Mouse (Mus musculus): Measurements from ENCODE around the gene Draxin. TPM values are rescaled to one million over a fixed set of nuclear protein-coding genes. Genes with fewer than 3 reads are reported as not detected.

Draxin gene
- polyA plus RNA-seq, 1 experiment from 2014 or later: 17.4 TPM

- Histone ChIP-seq H3K36me3 (replicated peaks; ENCODE audit: control insufficient read depth, insufficient read depth) (peaks cover 47% of the 10 kb centered on the region), H3K27me3 (ENCODE audit: control insufficient read depth, insufficient read depth, low read length) (no peaks in the 10 kb centered on the region), H3K27ac (no peak overlapping the region), H3K4me2 (replicated peaks) (no peak overlapping the region), H3K9me3 (ENCODE audit: control insufficient read depth, low read length) (no peaks in the 10 kb centered on the region), H3K4me1 (replicated peaks; ENCODE audit: control insufficient read depth, insufficient read depth, low read length) (0 out of 2 replicates have a peak, but pooled peaks cover 7% of the 10 kb centered on the region), H3K4me3 (replicated peaks; ENCODE audit: low read length) (no peak overlapping the region), H3K9ac (no peak overlapping the region)
- no peak for ATAC-seq (ENCODE audit: low FRiP score)
- no peak for DNase-seq (ENCODE audit: low spot score)
- WGBS: 91% methylated on average over 5 of the region's 5 CpGs
Observed at GRCm38 (mm10) chr4:148109215-148109614, 21.3 kb downstream of the Draxin start.

GRCm38 (mm10) chr4:148108565-148109100 is 21.9 kb downstream of the Draxin start:
- no peaks in the 10 kb centered on the region for H3K27me3 ChIP-seq (ENCODE audit: control insufficient read depth, insufficient read depth, low read length)
- no peak overlapping the region for H3K4me3 ChIP-seq (replicated peaks; ENCODE audit: low read length)
- DNase-seq (ENCODE audit: low spot score) (no peak), ATAC-seq (ENCODE audit: low FRiP score) (no peak)
- H3K4me2 ChIP-seq (replicated peaks): no peak overlapping the region
- 0 out of 2 replicates have a peak, but pooled peaks cover 7% of the 10 kb centered on the region for H3K4me1 ChIP-seq (replicated peaks; ENCODE audit: control insufficient read depth, insufficient read depth, low read length)
- H3K36me3 ChIP-seq (replicated peaks; ENCODE audit: control insufficient read depth, insufficient read depth): peaks cover 48% of the 10 kb centered on the region
- peak overlapping the region; percentile 66 for H3K27ac ChIP-seq
- WGBS: 58% methylated on average over 7 of the region's 7 CpGs
- H3K9me3 ChIP-seq (ENCODE audit: control insufficient read depth, low read length): no peaks in the 10 kb centered on the region
- H3K9ac ChIP-seq: no peak overlapping the region

GRCm38 (mm10) chr4:148107621-148108291 is 22.7 kb downstream of the Draxin start:
- DNase-seq (ENCODE audit: low spot score) (no peak), ATAC-seq (ENCODE audit: low FRiP score) (peak; percentile 46; the same call in 1 of the 2 replicates)
- H3K9ac ChIP-seq: no peak overlapping the region

GRCm38 (mm10) chr4:148104146-148104545 is 26.4 kb downstream of the Draxin start:
- Histone ChIP-seq H3K4me1 (replicated peaks; ENCODE audit: control insufficient read depth, insufficient read depth, low read length) (peaks cover 12% of the 10 kb centered on the region; the same call in 1 of the 2 replicates), H3K27me3 (ENCODE audit: control insufficient read depth, insufficient read depth, low read length) (no peaks in the 10 kb centered on the region), H3K27ac (no peak overlapping the region), H3K9me3 (ENCODE audit: control insufficient read depth, low read length) (no peaks in the 10 kb centered on the region), H3K4me2 (replicated peaks) (no peak overlapping the region), H3K36me3 (replicated peaks; ENCODE audit: control insufficient read depth, insufficient read depth) (peaks cover 47% of the 10 kb centered on the region), H3K9ac (no peak overlapping the region), H3K4me3 (replicated peaks; ENCODE audit: low read length) (no peak overlapping the region)
- no peak for DNase-seq (ENCODE audit: low spot score)
- no peak for ATAC-seq (ENCODE audit: low FRiP score)
- 87% methylated on average over 3 of the region's 3 CpGs for WGBS

More at GRCm38 (mm10) chr4:148107621-148108291, 22.7 kb downstream of the Draxin start:
- Histone ChIP-seq H3K4me2 (replicated peaks) (no peak overlapping the region), H3K4me1 (replicated peaks; ENCODE audit: control insufficient read depth, insufficient read depth, low read length) (0 out of 2 replicates have a peak, but pooled peaks cover 7% of the 10 kb centered on the region), H3K36me3 (replicated peaks; ENCODE audit: control insufficient read depth, insufficient read depth) (peaks cover 41% of the 10 kb centered on the region), H3K27ac (0 out of 2 replicates have a peak overlapping the region, but pooled peaks have one; percentile 4), H3K4me3 (replicated peaks; ENCODE audit: low read length) (no peak overlapping the region), H3K9me3 (ENCODE audit: control insufficient read depth, low read length) (no peaks in the 10 kb centered on the region), H3K27me3 (ENCODE audit: control insufficient read depth, insufficient read depth, low read length) (no peaks in the 10 kb centered on the region)
- 35% methylated on average over 22 of the region's 22 CpGs for WGBS

GRCm38 (mm10) chr4:148101801-148102527 is 28.5 kb downstream of the Draxin start:
- Histone ChIP-seq H3K4me3 (replicated peaks; ENCODE audit: low read length) (peak overlapping the region; percentile 16; the same call in 1 of the 2 replicates), H3K27ac (peak overlapping the region; percentile 72), H3K9ac (peak overlapping the region; percentile 47), H3K27me3 (ENCODE audit: control insufficient read depth, insufficient read depth, low read length) (no peaks in the 10 kb centered on the region), H3K4me2 (replicated peaks) (peak overlapping the region; percentile 47), H3K36me3 (replicated peaks; ENCODE audit: control insufficient read depth, insufficient read depth) (peaks cover 33% of the 10 kb centered on the region), H3K9me3 (ENCODE audit: control insufficient read depth, low read length) (no peaks in the 10 kb centered on the region), H3K4me1 (replicated peaks; ENCODE audit: control insufficient read depth, insufficient read depth, low read length) (peaks cover 11% of the 10 kb centered on the region)
- ATAC-seq (ENCODE audit: low FRiP score) (peak; percentile 81), DNase-seq (ENCODE audit: low spot score) (peak; percentile 68)
- 17% methylated on average over 29 of the region's 29 CpGs for WGBS

GRCm38 (mm10) chr4:148098666-148099065 is 31.8 kb downstream of the Draxin start:
- H3K36me3 ChIP-seq (replicated peaks; ENCODE audit: control insufficient read depth, insufficient read depth): peaks cover 19% of the 10 kb centered on the region
- H3K27ac ChIP-seq: no peak overlapping the region
- no peak overlapping the region for H3K4me2 ChIP-seq (replicated peaks)
- DNase-seq (ENCODE audit: low spot score) (no peak), ATAC-seq (ENCODE audit: low FRiP score) (no peak)
- H3K27me3 ChIP-seq (ENCODE audit: control insufficient read depth, insufficient read depth, low read length): no peaks in the 10 kb centered on the region
- H3K4me1 ChIP-seq (replicated peaks; ENCODE audit: control insufficient read depth, insufficient read depth, low read length): peaks cover 11% of the 10 kb centered on the region
- no peak overlapping the region for H3K9ac ChIP-seq
- H3K9me3 ChIP-seq (ENCODE audit: control insufficient read depth, low read length): no peaks in the 10 kb centered on the region
- no peak overlapping the region for H3K4me3 ChIP-seq (replicated peaks; ENCODE audit: low read length)
- 84% methylated on average over 3 of the region's 3 CpGs for WGBS

- Histone ChIP-seq H3K9me3 (ENCODE audit: control insufficient read depth, low read length) (no peaks in the 10 kb centered on the region), H3K27ac (peak overlapping the region; percentile 14; the same call in 1 of the 2 replicates), H3K27me3 (ENCODE audit: control insufficient read depth, insufficient read depth, low read length) (no peaks in the 10 kb centered on the region), H3K4me3 (replicated peaks; ENCODE audit: low read length) (no peak overlapping the region), H3K4me1 (replicated peaks; ENCODE audit: control insufficient read depth, insufficient read depth, low read length) (peaks cover 11% of the 10 kb centered on the region), H3K9ac (no peak overlapping the region), H3K36me3 (replicated peaks; ENCODE audit: control insufficient read depth, insufficient read depth) (peaks cover 18% of the 10 kb centered on the region), H3K4me2 (replicated peaks) (no peak overlapping the region)
- WGBS: 79% methylated on average over 2 of the region's 2 CpGs
- DNase-seq (ENCODE audit: low spot score) (no peak), ATAC-seq (ENCODE audit: low FRiP score) (no peak)
Observed at GRCm38 (mm10) chr4:148097936-148098335, 32.6 kb downstream of the Draxin start.

GRCm38 (mm10) chr4:148095081-148095480 is 35.4 kb downstream of the Draxin start:
- ATAC-seq (ENCODE audit: low FRiP score): no peak
- DNase-seq (ENCODE audit: low spot score): no peak
- Histone ChIP-seq H3K9me3 (ENCODE audit: control insufficient read depth, low read length) (no peaks in the 10 kb centered on the region), H3K4me3 (replicated peaks; ENCODE audit: low read length) (no peak overlapping the region), H3K4me2 (replicated peaks) (no peak overlapping the region), H3K27me3 (ENCODE audit: control insufficient read depth, insufficient read depth, low read length) (no peaks in the 10 kb centered on the region), H3K4me1 (replicated peaks; ENCODE audit: control insufficient read depth, insufficient read depth, low read length) (peaks cover 6% of the 10 kb centered on the region), H3K27ac (no peak overlapping the region), H3K36me3 (replicated peaks; ENCODE audit: control insufficient read depth, insufficient read depth) (no peaks in the 10 kb centered on the region), H3K9ac (no peak overlapping the region)
- 83% methylated on average over 4 of the region's 4 CpGs for WGBS

- whole genome bisulfite sequencing: 83% methylated on average over 5 of the region's 5 CpGs
- no peaks in the 10 kb centered on the region for H3K27me3 ChIP-seq (ENCODE audit: control insufficient read depth, insufficient read depth, low read length)
- H3K9ac ChIP-seq: no peak overlapping the region
- H3K36me3 ChIP-seq (replicated peaks; ENCODE audit: control insufficient read depth, insufficient read depth): no peaks in the 10 kb centered on the region
- ATAC-seq (ENCODE audit: low FRiP score) (no peak), DNase-seq (ENCODE audit: low spot score) (no peak)
- no peak overlapping the region for H3K4me2 ChIP-seq (replicated peaks)
- H3K27ac ChIP-seq: no peak overlapping the region
- no peak overlapping the region for H3K4me3 ChIP-seq (replicated peaks; ENCODE audit: low read length)
- H3K4me1 ChIP-seq (replicated peaks; ENCODE audit: control insufficient read depth, insufficient read depth, low read length): peaks cover 6% of the 10 kb centered on the region
- no peaks in the 10 kb centered on the region for H3K9me3 ChIP-seq (ENCODE audit: control insufficient read depth, low read length)
Observed at GRCm38 (mm10) chr4:148094161-148094560, 36.3 kb downstream of the Draxin start.
